Mouse (Mus musculus) MEL (cell line): ENCODE measurements at regions not wholly inside any gene's neighbourhood (a gene's known extent, or its start where the extent isn't known, plus 50 kb on each side); places are given as distances from the start of the nearest gene placed in this dataset.

Experiments used
- CTCF ChIP-seq, 3 experiments: IDR thresholded peaks in 2 of 3; conservative IDR thresholded peaks in 1 of 3; 2 replicates each; pipeline ENCODE4 v1.5.1; 2011 to 2012; ENCODE audit warnings: low read length in 3 of 3, low read depth in 2 of 3, mild to moderate bottlenecking in 2 of 3, improper control_type of control experiment in 1 of 3, inconsistent platforms in 1 of 3, mixed read lengths in 1 of 3, moderate library complexity in 1 of 3; ENCODE audit not compliant: control insufficient read depth in 1 of 3, insufficient read depth in 1 of 3, poor library complexity in 1 of 3, severe bottlenecking in 1 of 3
- GABPA ChIP-seq: IDR thresholded peaks from 2 replicates; pipeline ENCODE4 v1.6.1; 2012; ENCODE audit warnings: low read depth, mild to moderate bottlenecking, inconsistent platforms, low read length, improper control_type of control experiment, moderate library complexity
- JUND ChIP-seq: IDR thresholded peaks from 2 replicates; pipeline ENCODE4 v1.6.1; 2011; ENCODE audit warnings: low read depth, mild to moderate bottlenecking, improper control_type of control experiment, low read length
- MAX ChIP-seq: IDR thresholded peaks from 2 replicates; pipeline ENCODE4 v1.6.1; 2011; ENCODE audit warnings: low read length, improper control_type of control experiment
- POLR2A ChIP-seq, 2 experiments: IDR thresholded peaks; 2 replicates each; pipeline ENCODE4 v1.6.1; 2011 to 2012; ENCODE audit warnings: low read length in 2 of 2, mild to moderate bottlenecking in 2 of 2, control low read depth in 1 of 2, improper control_type of control experiment in 1 of 2, low read depth in 1 of 2, moderate library complexity in 1 of 2; ENCODE audit not compliant: control insufficient read depth in 1 of 2, insufficient read depth in 1 of 2, poor library complexity in 1 of 2
- POLR2AphosphoS2 ChIP-seq: IDR thresholded peaks from 2 replicates; pipeline ENCODE4 v1.6.1; 2011; ENCODE audit warnings: low read length, improper control_type of control experiment
- POLR2AphosphoS5 ChIP-seq: IDR thresholded peaks from 2 replicates; pipeline ENCODE4 v1.6.1; 2012; ENCODE audit warnings: low read depth, borderline replicate concordance, mild to moderate bottlenecking, inconsistent platforms, low read length, moderate library complexity, mixed read lengths
- RAD21 ChIP-seq: IDR thresholded peaks from 2 replicates; pipeline ENCODE4 v1.6.1; 2011; ENCODE audit warnings: mild to moderate bottlenecking, low read depth, low read length, improper control_type of control experiment
- SIN3A ChIP-seq: IDR thresholded peaks from 2 replicates; pipeline ENCODE4 v1.6.1; 2012; ENCODE audit warnings: low read length, improper control_type of control experiment, inconsistent platforms
- UBTF ChIP-seq: IDR thresholded peaks from 2 replicates; pipeline ENCODE4 v1.6.1; 2012; ENCODE audit warnings: low read depth, mild to moderate bottlenecking, inconsistent platforms, low read length, improper control_type of control experiment, moderate library complexity, borderline replicate concordance; ENCODE audit not compliant: insufficient read depth
- USF1 ChIP-seq: IDR thresholded peaks from 2 replicates; pipeline ENCODE4 v1.6.1; 2014; ENCODE audit warnings: low read depth, mild to moderate bottlenecking, inconsistent platforms, low read length, improper control_type of control experiment, moderate library complexity
- ZC3H11A ChIP-seq: IDR thresholded peaks from 2 replicates; pipeline ENCODE4 v1.6.1; 2012; ENCODE audit warnings: low read depth, mild to moderate bottlenecking, inconsistent platforms, low read length, improper control_type of control experiment
- ZNF384 ChIP-seq: IDR thresholded peaks from 2 replicates; pipeline ENCODE4 v1.6.1; 2012; ENCODE audit warnings: low read depth, mild to moderate bottlenecking, inconsistent platforms, low read length, improper control_type of control experiment

DNA sequence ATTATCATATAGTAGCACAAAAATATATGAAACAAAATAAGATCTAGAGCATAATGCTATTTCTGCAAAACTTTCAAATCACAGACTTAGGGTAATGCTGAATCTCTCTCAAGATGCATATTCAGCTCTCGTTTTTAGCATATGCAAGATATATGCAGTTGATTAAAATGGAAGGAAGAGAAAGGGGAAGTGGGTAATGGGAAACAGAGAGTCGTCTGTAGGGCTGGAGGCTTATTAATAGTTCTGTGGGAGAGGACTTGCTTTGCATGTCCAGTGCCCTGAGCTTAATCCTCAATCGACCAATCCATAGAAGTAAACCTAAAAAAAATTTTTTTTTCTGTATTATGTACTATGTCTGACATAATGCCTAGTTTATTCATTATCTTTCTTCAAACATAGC, 148.9 kb upstream of the Ccdc122 start:
- TF ChIP-seq POLR2AphosphoS5 (no peak), ZC3H11A (no peak), CTCF (IDR thresholded peaks at IDR 0.05 in 2 of 3, conservative IDR thresholded peaks at IDR 0.05 in 1 of 3; ENCODE audit: control insufficient read depth in 1 of 3, insufficient read depth in 1 of 3, low read depth in 2 of 3, low read length in 3 of 3, poor library complexity in 1 of 3, severe bottlenecking in 1 of 3) (no peak), POLR2AphosphoS2 (no peak), POLR2A (IDR thresholded peaks at IDR 0.05; ENCODE audit: control insufficient read depth in 1 of 2, insufficient read depth in 1 of 2, low read depth in 1 of 2, low read length in 2 of 2, poor library complexity in 1 of 2) (no peak), RAD21 (no peak), JUND (no peak), GABPA (no peak), MAX (no peak), ZNF384 (no peak), UBTF (no peak), USF1 (no peak), SIN3A (no peak)
